In genomic region chr2:148110149-148110548, GRCm38 (mm10) we compare ENCODE assay signal across 12 mouse cellular contexts.
DNase-seq lines count a peak whose midpoint lies in the region; ATAC-seq and TF ChIP-seq lines count a peak whose summit lies in the region.
"Had no signal": no experiment of that assay in that cellular context is flagged by ENCODE, and none has a peak within 500 bp of the region (broad histone marks: within the 10 kb centered on the region; RNA-seq: fewer than 3 reads in every experiment).

No protein-coding gene starts in this region.

- TF ChIP-seq CTCF in forebrain, postnatal 0 days (IDR thresholded peaks at IDR 0.05; ENCODE audit: low read depth), result peak; percentile 61
- peak; percentile 21; the same call in 1 of the 2 replicates for TF ChIP-seq CTCF in lung, adult 2 months (IDR thresholded peaks at IDR 0.05; ENCODE audit: insufficient read depth, low read length)
- TF ChIP-seq CTCF in bone marrow, adult 2 months (IDR thresholded peaks at IDR 0.05; ENCODE audit: control insufficient read depth, insufficient read depth, low read length), result peak; percentile 32; the same call in 1 of the 2 replicates

- no peak overlapping the region for H3K4me3 ChIP-seq in forebrain, postnatal 0 days (ENCODE audit: low read depth, low read length)
- H3K4me3 ChIP-seq in forebrain, embryonic 11.5 days (ENCODE audit: low read depth, low read length), result no peak overlapping the region
- no peak overlapping the region for H3K4me3 ChIP-seq in lung, adult 2 months (replicated peaks; ENCODE audit: extremely low read depth, low read depth, low read length)
- H3K4me3 ChIP-seq in bone marrow, adult 2 months (replicated peaks; ENCODE audit: control insufficient read depth, low read depth, low read length), result no peak overlapping the region
- no peak overlapping the region for H3K4me3 ChIP-seq in limb, embryonic 10.5 days
- H3K4me3 ChIP-seq: hindbrain, embryonic 15.5 days; neural tube, embryonic 12.5 days had no signal

- H3K9ac ChIP-seq in forebrain, postnatal 0 days, result no peak overlapping the region
- H3K9ac ChIP-seq in forebrain, embryonic 11.5 days (ENCODE audit: low read length), result no peak overlapping the region
- H3K9ac ChIP-seq: hindbrain, embryonic 15.5 days; neural tube, embryonic 12.5 days had no signal

- no peak overlapping the region for H3K27ac ChIP-seq in forebrain, postnatal 0 days (ENCODE audit: low read depth, low read length)
- no peak overlapping the region for H3K27ac ChIP-seq in forebrain, embryonic 11.5 days (ENCODE audit: low read depth, low read length)
- no peak overlapping the region for H3K27ac ChIP-seq in bone marrow, adult 2 months (ENCODE audit: control insufficient read depth, insufficient read depth, low read depth, low read length, poor library complexity)
- no peak overlapping the region for H3K27ac ChIP-seq in limb, embryonic 10.5 days
- H3K27ac ChIP-seq: hindbrain, embryonic 15.5 days; neural tube, embryonic 12.5 days had no signal

- ATAC-seq in forebrain, postnatal 0 days, result no peak
- no peak for ATAC-seq in forebrain, embryonic 11.5 days (replicated peaks; ENCODE audit: low FRiP score)
- ATAC-seq in megakaryocyte progenitor cell, adult 5-6 weeks (replicated peaks; ENCODE audit: poor library complexity), result peak; percentile 77
- ATAC-seq: forebrain, embryonic 16.5 days had no signal

- H3K4me2 ChIP-seq in forebrain, postnatal 0 days (ENCODE audit: low read depth), result no peak overlapping the region
- H3K4me2 ChIP-seq in forebrain, embryonic 11.5 days (ENCODE audit: low read depth, low read length, severe bottlenecking), result no peak overlapping the region
- H3K4me2 ChIP-seq: hindbrain, embryonic 15.5 days; neural tube, embryonic 12.5 days had no signal

- no peaks in the 10 kb centered on the region for H3K9me3 ChIP-seq in forebrain, postnatal 0 days (ENCODE audit: low read length)
- H3K9me3 ChIP-seq in forebrain, embryonic 11.5 days (ENCODE audit: control insufficient read depth, low read length), result no peaks in the 10 kb centered on the region
- no peaks in the 10 kb centered on the region for H3K9me3 ChIP-seq in limb, embryonic 10.5 days (replicated peaks)
- H3K9me3 ChIP-seq: hindbrain, embryonic 15.5 days; neural tube, embryonic 12.5 days had no signal

- H3K27me3 ChIP-seq in forebrain, postnatal 0 days (ENCODE audit: insufficient read depth, low read length), result no peaks in the 10 kb centered on the region
- no peaks in the 10 kb centered on the region for H3K27me3 ChIP-seq in forebrain, embryonic 11.5 days (ENCODE audit: control insufficient read depth, insufficient read depth, low read length)
- H3K27me3 ChIP-seq in limb, embryonic 10.5 days (ENCODE audit: low read depth, poor library complexity, severe bottlenecking), result no peaks in the 10 kb centered on the region
- H3K27me3 ChIP-seq: hindbrain, embryonic 15.5 days; neural tube, embryonic 12.5 days had no signal

- 58% methylated on average over 2 of the region's 2 CpGs for WGBS in forebrain, postnatal 0 days
- WGBS in forebrain, embryonic 11.5 days, result 43% methylated on average over 2 of the region's 2 CpGs
- 77% methylated on average over 2 of the region's 2 CpGs for WGBS in lung, adult 2 months
- 72% methylated on average over 2 of the region's 2 CpGs for WGBS in bone marrow, adult 2 months
- 35% methylated on average over 2 of the region's 2 CpGs for WGBS in limb, embryonic 10.5 days

- H3K36me3 ChIP-seq in forebrain, postnatal 0 days (ENCODE audit: insufficient read depth), result no peaks in the 10 kb centered on the region
- no peaks in the 10 kb centered on the region for H3K36me3 ChIP-seq in forebrain, embryonic 11.5 days (ENCODE audit: control insufficient read depth, insufficient read depth, low read length)
- H3K36me3 ChIP-seq in limb, embryonic 10.5 days, result no peaks in the 10 kb centered on the region
- H3K36me3 ChIP-seq: G1E; hindbrain, embryonic 15.5 days; neural tube, embryonic 12.5 days had no signal

- H3K4me1 ChIP-seq in forebrain, postnatal 0 days (ENCODE audit: insufficient read depth), result no peaks in the 10 kb centered on the region
- no peaks in the 10 kb centered on the region for H3K4me1 ChIP-seq in forebrain, embryonic 11.5 days (replicated peaks; ENCODE audit: control insufficient read depth, insufficient read depth, low read length)
- H3K4me1 ChIP-seq in lung, adult 2 months (ENCODE audit: control insufficient read depth, insufficient read depth, low read length), result no peaks in the 10 kb centered on the region
- no peaks in the 10 kb centered on the region for H3K4me1 ChIP-seq in bone marrow, adult 2 months (ENCODE audit: control insufficient read depth, insufficient read depth, low read length)
- H3K4me1 ChIP-seq in limb, embryonic 10.5 days, result no peaks in the 10 kb centered on the region
- H3K4me1 ChIP-seq: hindbrain, embryonic 15.5 days; neural tube, embryonic 12.5 days had no signal

- no peak for TF ChIP-seq POLR2A in lung, adult 2 months (IDR thresholded peaks at IDR 0.05; ENCODE audit: borderline replicate concordance, extremely low read depth, low read depth, low read length)
- TF ChIP-seq POLR2A in bone marrow, adult 2 months (IDR thresholded peaks at IDR 0.05; ENCODE audit: borderline replicate concordance, control insufficient read depth, low read depth, low read length), result no peak

- no peak for DNase-seq in forebrain, postnatal 0 days
- no peak for DNase-seq in forebrain, embryonic 11.5 days (ENCODE audit: low spot score)
- no peak for DNase-seq in lung, adult 2 months
- no peak for DNase-seq in lung, postnatal 4 days
- no peak for DNase-seq in layer of hippocampus, postnatal 36 days
- DNase-seq in limb, embryonic 10.5 days (ENCODE audit: low spot score), result no peak
